Mouse (Mus musculus): Measurements from ENCODE around the gene Gm4707. TPM values are rescaled to one million over a fixed set of nuclear protein-coding genes. Genes with fewer than 3 reads are reported as not detected.

The Gm4707 gene
- not detected for polyA plus RNA-seq (2015; fragmentation: Illumina TruSeq; extraction: RNeasy Lipid Tissue Mini Kit (QIAGEN cat#74804); ENCODE audit: insufficient read depth, low read depth, low replicate concordance)

GRCm38 (mm10) chr17:71459818-71460217, at the start of gene Gm4707:
Gene Gm4707, minus strand, starts transcription at chr17:71459918.

DNA sequence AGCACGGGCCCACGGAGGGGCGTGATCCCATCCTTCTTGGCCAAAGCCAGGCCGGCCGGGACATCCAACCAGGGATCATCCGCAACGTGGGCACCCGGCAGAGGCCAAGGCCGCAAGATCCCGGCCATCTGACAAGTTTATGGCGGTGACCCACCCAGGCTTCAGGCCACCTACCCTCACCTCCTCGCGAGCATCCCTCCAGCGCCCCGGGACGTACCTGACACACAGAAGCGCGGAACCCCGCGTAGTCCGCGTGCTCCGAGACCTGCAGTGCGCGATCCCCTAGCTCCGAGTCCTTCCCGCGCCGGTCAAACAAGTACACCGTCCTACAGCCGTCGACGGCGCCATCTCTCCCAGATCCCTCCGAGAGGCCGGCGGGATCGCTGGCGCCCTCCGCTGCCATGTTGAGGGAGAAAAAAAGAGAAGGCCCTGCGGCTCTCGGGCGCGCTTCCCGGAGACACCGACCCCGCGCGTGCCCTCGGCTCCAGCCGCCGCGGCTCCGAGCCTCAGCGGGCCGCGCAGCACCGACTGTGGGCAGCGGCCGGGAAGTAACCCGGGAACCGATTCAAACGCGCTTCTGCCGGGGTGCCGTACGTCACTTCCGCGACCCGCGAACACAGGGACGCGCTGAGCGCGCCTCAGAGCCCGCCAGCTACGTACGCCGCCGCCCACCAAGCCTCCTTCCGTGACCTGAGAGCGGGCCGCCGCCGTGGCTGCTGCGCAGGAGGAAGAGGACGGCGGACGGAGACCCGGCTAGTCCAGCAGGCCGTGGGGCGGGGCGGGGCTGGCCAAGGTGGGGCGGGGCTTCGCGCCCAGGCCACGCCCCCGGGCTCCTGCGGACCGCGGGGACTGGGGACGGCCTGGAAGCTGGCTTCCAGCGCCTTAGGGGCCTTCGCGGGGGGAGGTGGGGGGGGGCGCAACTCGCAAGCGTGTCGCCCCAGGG, 15.3 kb upstream of the Gm4707 start, which contains the start of gene Smchd1:
Gene Smchd1 (minus strand): TSS at position 582 of the 943 bp plus-strand sequence.

Other genes starting within 250 kb of the Gm4707 start
- gene Emilin2, start 147.9 kb downstream of the Gm4707 start, polyA plus RNA-seq (2015; fragmentation: Illumina TruSeq; extraction: RNeasy Lipid Tissue Mini Kit (QIAGEN cat#74804); ENCODE audit: insufficient read depth, low read depth, low replicate concordance), result 7.6 TPM
- gene Smchd1, start 15.4 kb upstream of the Gm4707 start, polyA plus RNA-seq (2015; fragmentation: Illumina TruSeq; extraction: RNeasy Lipid Tissue Mini Kit (QIAGEN cat#74804); ENCODE audit: insufficient read depth, low read depth, low replicate concordance), result 7.8 TPM
- gene Ndc80, start 66.9 kb upstream of the Gm4707 start, polyA plus RNA-seq (2015; fragmentation: Illumina TruSeq; extraction: RNeasy Lipid Tissue Mini Kit (QIAGEN cat#74804); ENCODE audit: insufficient read depth, low read depth, low replicate concordance), result not detected
- gene Spdya, start 92.1 kb upstream of the Gm4707 start, polyA plus RNA-seq (2015; fragmentation: Illumina TruSeq; extraction: RNeasy Lipid Tissue Mini Kit (QIAGEN cat#74804); ENCODE audit: insufficient read depth, low read depth, low replicate concordance), result not detected
- 19.9 TPM for gene Wdr43, start 156.0 kb upstream of the Gm4707 start, polyA plus RNA-seq (2015; fragmentation: Illumina TruSeq; extraction: RNeasy Lipid Tissue Mini Kit (QIAGEN cat#74804); ENCODE audit: insufficient read depth, low read depth, low replicate concordance)
- not detected for gene Togaram2, start 213.3 kb upstream of the Gm4707 start, polyA plus RNA-seq (2015; fragmentation: Illumina TruSeq; extraction: RNeasy Lipid Tissue Mini Kit (QIAGEN cat#74804); ENCODE audit: insufficient read depth, low read depth, low replicate concordance)

Measured in pancreas, adult 10 weeks (tissue).